Mouse (Mus musculus) mature B cell (primary cell): ENCODE results near the gene Syt13.

Experiments used
- in situ Hi-C: fragments of 300-500 bp; cut with MboI; formaldehyde crosslinking; loops from 2 replicates; pipeline ENCODE4 v1.14.3; 2019

Gene Syt13

DNA sequence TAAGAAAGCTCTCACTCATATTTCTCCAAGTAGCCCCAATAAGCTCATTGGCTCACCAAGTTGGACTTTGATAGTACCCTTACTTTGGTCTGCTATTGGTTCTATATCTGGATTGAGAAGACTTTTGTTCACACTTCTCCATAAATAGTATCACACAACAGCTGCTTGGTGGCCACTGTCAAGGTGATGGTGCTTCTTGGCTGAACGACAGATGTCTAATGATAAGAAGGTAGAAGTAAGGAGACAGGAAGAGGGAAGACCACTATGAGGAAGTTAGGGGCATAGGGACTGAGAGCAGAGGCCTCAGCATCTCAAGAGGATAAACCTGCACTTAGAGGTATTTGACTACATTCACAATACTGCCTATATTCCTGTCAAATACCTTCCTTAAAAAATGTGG lies 49.4 kb downstream of the Syt13 start:
- in situ Hi-C loops = no loop called here

DNA sequence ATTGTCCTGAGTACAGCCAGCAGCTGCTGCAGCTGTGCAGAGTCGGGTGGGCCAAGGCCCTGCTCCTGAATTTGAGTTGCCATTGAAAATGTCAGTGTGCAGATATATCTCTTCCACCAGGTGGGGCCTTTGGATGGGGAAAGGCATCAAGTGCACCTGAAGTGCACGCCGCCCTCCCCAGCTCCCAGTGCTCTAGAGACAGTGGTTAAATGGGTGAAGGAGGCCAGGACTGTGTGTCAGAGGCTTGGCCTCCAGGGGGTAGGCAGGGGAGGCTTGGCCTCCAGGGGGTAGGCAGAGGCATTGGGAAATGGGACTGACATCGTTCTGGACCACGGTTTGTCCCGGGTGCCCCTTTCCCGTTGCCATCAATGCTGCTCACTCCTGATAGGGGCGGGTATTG lies 51.4 kb downstream of the Syt13 start:
- in situ Hi-C loops = no loop called here

DNA sequence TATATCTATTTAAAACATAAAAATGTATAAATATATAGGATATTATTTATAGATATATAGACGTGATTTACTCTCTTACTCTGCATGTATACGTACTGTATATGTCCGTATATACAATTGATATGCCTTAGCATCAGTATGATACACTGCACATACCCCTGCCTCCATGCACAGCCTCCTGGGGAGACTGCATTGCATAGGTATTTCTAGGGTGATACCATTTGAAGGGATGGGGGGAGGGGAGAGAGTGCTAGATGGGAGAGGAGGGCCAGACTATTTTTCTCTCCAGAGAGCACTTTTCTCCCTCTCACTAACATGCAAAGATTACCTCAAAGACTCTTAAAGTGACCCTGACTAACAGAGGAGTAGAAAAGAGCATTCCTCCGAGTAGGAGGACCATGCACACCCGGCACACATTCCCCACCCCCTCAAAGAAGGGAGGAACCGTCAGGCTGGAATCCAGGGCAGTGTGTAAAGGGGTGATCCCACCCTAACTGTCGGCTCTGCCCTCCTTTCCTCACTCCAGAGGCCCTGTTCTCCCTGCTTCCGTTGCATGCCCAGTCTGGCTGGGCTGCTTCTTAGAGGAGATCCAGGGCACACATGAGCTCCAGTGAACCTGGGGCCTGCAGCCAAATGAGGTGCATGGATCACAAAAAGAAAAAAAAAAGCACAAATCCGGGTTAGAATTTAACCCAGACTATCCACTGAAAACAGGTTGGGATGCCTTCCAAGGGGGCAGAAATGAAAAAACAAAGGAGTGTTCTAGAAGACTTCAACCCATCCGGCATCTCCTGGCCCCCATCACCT lies 52.3 kb downstream of the Syt13 start:
- in situ Hi-C loops = no loop called here

DNA sequence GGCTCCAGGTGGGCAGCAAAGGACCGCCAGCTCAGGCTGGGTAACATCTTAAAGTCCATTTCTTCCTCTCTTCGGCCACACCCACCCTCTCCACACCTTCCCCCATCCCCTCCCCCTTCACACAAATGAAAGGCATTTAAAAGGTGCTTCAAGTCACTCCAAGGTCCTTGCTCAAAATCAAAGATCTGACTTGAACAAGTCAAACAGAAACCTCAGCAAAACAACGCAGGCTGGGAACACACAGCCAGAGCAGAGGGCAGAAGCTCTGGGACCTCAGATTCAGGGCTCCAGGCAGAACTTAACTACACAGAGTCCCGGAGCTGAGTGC lies 52.9 kb downstream of the Syt13 start:
- in situ Hi-C loops = no loop called here

DNA sequence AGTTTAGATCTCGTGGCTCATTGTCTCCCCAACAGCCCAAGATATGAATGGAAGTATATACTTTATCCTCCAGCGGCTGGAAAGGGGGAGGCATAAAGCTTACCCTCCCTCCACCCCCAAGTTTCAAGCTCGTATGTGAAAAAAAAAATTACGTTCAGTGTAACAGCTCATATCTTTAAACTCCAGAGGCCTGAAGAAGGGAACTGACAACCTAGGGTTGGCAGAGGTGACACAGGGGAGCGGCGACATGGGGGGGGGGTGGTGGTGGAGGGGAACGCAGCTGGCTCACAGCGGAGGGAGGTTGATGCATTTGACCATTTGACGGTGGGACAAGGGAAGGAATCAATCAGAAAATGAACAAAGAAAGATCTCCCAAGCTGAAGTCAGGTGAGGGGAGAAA lies 56.2 kb downstream of the Syt13 start:
- in situ Hi-C loops = no loop called here

DNA sequence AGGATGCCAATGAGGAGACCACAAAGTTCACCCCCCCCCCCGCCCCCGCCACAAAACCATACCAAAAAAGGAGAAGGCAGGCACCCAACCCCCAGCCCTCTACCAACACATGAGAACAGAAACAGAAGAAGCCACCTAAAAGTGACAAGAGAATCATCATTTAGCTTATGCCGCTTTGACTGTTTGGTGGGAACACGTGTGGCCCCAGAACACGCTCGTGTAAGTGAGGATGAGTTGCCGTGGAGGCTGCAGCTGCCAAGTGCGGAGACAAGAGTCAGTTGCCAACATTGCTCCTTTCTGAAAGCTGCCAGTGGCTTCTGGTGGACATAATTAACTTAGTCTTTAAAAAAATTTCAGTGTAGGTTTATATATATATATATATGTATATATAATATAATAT lies 56.6 kb downstream of the Syt13 start:
- in situ Hi-C loops = no loop called here

DNA sequence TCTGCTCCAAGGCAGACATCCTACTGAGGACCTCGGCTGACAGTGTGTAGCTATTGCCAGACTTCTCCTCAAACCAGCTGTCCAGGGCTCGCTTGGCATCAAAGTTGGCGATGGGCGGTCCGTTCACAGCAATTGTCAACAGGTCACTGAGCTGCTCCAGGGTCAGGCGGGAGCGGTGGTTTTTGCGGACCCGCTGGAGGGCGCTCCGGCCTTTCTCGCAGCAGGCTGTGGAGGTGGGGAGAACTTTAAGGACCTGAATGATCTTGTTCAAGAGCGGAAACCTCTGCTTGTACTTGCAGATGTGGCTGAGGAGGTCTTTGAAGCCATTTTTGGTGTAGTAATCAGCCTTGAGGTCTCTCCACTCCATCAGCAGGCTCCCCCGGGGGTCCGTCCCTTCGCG lies 57.2 kb downstream of the Syt13 start:
- in situ Hi-C loops = no loop called here

DNA sequence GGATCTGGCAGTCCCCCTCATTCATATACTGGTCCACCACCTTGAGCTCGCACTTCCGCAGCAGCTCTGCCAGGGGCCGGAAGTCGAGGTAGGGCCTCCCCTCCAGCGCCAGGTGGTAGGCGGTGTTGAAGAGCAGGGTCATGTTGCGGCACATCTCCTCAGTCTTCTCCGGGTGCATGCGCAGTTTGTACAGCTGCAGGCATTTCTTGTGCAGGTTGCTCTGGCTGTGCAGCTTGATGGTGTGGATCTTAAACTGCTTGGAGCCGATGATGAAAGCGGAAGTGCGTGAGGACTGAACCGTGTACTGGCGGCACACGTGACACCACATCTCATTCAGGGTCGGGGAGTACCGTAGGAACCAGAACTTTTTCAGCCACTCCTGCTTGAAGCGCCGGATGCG lies 58.7 kb downstream of the Syt13 start:
- in situ Hi-C loops = no loop called here

DNA sequence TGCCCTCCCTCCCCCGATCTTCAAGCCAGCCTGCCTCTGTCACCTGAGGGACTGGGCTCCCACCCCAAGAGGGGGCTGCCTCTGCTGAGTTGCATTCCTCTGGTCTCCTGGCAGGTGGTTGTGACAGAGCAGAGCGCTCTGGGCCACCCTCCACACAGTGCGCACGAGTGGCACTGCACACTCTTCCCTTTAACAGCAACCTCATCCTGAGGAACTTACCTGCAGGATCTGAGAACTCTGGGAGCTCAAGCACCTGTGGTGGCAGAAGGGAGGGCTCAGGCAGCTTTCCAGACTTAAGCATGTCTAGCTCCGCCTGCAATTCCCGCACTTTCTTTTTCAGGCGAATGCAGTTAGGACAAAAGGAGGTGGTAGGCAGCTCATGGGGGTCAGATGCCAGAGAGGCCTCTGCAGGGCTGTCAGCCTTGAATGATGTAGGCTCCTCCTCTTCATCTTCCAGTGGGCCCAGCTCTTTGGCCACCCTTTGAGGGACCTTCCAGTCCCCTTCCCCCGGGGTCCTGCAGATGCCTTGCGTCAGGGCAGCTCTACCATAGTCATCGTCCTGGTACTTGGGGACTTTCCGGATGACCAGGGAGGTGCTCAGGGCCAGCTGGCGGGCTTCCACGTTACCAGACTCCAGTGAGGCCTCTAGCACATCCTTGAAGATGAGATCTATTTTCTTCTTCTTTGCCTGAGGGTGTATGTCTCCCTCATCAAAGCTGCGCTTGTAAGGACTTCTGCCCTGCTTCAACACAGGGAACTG lies 60.3 kb downstream of the Syt13 start:
- in situ Hi-C loops = no loop called here

DNA sequence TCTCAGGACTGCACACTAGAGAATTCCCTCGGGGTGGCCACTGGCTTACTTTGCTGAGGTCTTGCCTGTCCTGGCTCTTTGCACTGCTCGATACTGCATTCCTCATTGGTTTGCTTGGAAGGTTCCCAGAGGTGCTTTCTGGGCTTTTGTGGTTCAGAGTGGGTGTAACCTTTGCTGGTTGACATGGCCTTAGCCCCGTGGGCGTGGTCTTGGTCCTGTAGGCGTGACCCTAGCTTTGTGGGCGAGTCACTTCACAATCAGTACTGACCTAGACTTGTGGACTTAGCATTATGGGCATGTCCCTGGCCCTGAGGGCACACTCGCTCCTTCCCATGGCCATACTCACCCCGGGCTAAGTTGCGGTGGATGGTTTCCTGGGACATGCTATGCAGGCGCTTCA lies 65.3 kb downstream of the Syt13 start:
- in situ Hi-C loops = no loop called here

DNA sequence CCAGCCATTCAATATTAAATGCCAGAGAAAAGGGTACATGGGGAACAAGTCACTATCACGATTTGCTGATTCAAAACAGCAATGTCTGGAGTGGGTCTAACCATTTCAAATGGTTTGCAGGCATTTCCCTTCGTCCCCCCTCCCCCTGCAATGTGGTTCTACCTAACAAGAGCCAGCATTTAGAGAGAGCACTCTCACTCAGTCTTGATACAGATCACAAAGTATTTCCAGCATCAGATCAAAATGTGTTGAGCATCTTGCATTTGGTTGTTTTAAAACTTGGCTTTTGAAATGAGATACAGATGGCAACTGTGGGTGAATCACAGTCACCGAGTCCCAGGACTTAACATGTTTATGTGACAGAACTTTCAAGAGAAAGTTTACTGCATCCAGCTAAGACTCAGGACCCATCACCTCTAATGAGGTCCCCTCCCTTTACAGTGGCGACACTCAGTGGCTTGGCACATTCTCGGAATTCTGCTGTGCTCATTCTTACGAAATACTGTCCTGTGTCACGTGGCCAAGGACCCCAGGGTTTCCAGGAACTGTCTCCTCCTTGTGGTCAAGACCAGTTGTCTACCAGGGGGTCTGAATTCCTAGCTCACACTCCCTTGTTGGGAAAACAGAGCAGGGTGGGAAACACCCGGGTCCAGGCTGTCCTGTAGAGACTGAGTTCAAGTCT lies 67.8 kb downstream of the Syt13 start:
- in situ Hi-C loops = no loop called here

DNA sequence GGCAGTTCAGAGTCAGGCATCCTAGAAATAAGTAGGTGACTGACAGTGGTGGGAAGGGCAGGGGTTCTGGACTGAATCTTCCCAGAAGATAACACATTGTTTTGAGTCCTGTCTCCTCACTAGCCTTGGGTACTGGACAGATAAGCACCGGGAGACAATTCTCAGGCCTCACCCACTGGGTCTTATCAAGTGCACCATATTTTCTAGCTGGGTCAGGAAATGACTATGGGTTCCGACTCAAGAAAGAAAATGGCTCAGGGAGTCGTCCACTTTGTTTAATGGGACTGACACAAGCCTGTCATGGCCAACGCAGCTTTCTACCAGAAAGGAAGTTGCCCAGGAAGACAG lies 68.3 kb downstream of the Syt13 start:
- in situ Hi-C loops = no loop called here

DNA sequence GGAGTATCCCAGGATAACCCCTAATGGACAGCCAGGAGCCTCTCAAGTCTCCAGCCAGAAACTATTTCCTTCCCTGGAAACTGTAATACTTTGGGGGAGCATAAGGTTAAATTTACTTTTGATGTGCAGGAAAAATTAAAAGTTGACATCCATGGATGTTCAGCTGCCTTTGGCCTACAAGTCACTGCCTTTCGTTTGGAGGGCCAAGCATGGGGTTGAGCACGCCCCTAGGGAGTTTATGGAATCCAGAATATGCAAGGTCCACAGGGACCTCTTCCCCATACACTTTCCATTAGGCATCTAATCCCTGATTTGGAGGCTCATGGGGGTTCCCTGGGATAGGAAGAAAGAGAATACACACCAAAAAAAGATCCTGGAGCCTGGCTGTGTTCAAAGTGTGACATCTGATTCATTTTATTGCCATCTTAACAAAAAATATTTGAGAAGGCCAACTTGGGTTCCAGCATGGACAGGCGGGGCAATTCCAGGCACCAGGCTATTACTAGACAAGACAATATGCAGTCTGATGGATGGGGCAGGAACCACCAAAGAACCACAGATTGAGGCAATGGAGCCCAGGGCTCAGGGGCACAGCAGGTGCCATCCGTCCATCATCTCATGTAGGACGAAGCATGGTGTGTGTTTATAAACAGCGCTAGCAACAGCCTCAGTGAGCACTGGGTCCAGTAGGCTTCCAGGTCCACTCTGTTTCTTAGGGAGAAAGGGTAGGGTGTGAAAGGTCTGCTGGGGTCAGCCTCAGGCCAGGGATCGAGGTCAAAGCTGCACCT lies 69.6 kb downstream of the Syt13 start:
- in situ Hi-C loops = no loop called here

DNA sequence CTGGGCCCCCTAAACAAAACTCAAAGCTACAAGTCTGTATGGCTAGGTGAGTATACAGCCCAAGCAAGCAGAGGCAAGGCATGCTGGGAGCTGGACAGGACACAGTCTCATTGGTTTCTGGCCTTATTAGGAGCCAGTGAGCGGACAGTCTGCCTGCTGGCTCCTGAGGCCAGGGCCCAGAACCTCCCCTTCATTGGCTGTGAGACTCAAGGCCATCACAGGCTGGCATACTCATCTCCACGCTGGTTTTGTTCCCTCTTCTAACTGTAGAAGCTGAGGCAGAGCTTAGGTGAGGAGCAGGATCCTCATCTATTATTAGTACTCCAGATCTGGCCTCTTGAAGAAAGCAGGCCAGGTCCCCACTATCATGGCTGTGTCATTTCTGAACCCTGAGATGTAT lies 70.3 kb downstream of the Syt13 start:
- in situ Hi-C loops = no loop called here

DNA sequence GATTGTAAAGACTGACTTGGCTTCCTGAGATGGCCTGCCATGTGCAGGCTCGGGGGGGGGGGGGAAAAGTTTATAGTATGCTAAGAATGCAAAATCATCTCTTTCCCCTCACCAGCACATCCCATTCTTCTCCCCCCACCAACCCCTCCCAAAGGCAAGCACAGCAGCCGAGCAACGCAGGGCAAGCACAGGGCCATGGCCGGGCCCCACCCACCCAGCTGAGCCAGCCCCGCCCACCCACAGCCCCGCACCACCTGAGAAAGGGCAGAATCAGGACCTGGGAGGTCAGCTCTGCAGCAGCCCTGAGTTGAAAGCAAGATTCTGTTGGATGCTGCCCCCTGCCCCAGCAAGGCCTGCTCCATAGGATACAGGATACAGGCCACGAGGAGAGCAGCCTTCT lies 70.7 kb downstream of the Syt13 start:
- in situ Hi-C loops = no loop called here

DNA sequence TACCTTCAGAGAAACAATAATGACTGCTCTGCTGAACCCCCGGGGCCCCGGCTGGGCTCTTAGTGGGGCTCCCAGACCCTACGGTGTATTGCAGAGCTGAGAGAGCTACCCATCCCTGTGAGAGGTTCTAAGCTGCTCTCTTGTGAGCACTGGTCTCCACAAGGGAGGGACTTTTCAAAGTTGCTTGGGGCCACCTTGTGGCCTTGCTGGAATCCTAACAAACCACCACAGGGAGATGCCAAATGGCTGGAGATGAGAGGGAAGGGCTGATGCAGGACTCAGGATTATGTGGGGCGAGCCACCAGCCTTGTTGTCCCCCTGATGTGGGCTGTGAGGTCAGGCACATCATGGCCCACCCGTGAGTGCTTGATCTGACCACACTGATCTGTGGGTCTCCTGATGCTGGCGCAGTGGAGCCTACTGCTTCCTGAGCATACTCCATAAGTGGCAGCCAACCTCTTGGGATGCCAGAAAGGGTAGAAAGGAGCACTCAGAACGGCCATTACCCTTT lies 72.3 kb downstream of the Syt13 start:
- in situ Hi-C loops = no loop called here

DNA sequence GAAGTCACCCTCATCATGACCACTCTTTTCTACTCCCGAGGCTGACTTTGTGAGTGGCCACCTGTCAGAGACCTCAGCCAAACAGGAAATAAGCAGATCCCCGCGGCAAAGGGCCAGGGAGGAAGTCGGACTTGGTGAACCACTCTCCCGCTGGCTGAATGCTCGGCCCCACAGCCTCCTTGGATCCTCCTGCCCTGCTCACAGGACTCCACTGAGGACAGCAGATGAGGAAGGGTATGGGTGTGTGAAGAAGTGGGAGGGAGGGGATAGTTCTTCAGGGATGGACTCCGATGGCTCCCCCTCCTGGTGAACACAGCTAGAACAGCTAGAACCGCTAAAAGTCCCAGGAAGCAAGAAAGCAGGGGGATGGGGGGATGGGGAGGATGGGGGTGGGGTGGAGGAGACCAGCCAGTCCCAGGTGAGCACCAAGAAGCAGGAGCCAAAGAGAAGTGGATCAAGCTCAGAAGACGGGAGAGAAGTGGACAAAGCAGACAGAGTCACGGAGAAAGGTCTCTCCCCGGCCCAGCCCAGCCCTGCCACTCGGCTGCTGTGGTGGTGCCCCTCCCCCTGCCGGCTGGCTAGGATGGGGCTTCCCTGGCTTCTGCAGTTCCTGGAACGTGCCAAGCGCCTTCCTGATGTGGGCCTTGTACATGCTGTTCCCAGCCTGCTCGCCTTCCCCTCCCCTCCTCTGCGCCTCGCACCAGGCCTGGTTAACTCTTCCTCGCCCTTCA lies 73.2 kb downstream of the Syt13 start:
- in situ Hi-C loops = no loop called here

DNA sequence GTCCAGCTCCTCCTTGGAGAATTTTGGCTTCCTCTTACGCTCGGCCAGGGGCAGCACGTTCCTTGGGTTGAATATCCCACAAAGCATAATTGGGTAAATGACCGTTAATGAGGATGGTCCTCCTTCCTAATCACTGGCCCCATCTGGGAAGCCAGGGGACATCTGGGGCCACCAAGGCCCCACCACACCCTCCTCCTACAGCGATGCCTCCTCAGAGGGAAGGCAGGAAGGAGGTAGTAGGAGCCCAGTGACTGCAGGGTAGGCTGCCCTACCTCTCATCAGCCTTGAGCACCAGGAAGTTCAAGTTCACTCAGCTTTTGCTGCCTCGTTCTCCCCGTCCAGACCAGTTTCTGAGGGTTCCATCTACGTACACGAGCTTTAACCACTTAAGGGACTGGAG lies 74.7 kb downstream of the Syt13 start:
- in situ Hi-C loops = no loop called here

DNA sequence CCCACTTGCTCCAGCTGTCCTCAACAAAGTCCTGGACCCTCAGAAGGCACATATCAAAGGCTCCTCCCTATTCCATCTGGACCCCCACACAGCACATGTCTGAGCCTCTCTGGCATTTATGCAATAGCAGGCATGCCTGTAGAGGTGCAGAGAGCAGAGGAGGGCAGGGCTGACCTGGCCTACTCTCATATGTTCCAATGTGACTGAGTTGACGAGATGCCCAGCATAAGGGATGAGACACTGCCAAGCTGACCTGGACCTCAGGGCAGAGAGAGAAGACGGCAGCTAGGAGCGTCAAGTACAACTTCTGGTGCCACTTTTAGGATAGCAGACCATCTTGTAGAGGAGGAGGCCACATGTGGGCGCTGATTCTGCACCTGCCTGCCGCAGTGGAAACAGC lies 77.1 kb downstream of the Syt13 start:
- in situ Hi-C loops = no loop called here

DNA sequence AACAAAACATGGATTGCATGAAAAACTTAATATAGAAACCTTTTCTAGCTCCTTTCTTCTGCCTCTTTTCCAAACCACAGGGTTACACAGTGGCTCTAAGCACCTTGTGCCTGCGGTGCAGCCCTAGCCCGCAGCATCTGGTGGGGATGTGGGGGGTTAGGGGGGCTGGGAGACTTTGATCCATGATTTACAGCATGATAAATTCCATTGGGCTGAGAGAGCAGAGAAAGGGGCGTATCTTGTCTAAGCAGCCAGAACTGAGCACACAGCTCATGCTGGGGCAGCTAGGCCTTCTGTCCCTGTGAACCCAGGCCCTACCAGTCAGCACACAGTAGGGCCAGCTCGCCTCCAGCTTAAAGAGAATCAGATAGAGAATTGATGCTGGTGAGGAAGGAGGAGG lies 90.1 kb downstream of the Syt13 start:
- in situ Hi-C loops = no loop called here
